ENCODE assay signal across 16 mouse cellular contexts in genomic region chr9:52077692-52078091, GRCm38 (mm10).
"Had no signal": no experiment of that assay in that cellular context is flagged by ENCODE, and none has a peak within 500 bp of the region (broad histone marks: within the 10 kb centered on the region; RNA-seq: fewer than 3 reads in every experiment).

No protein-coding gene starts in this region.

- H3K27ac ChIP-seq: neural tube, embryonic 13.5 days; neural tube, embryonic 15.5 days; stomach, embryonic 15.5 days; stomach, postnatal 0 days had no signal

- H3K4me1 ChIP-seq: neural tube, embryonic 13.5 days; neural tube, embryonic 15.5 days; stomach, embryonic 15.5 days had no signal

- DNase-seq: retina, postnatal 1 day; right cerebral cortex, adult 18-20 months; right cerebral cortex, postnatal 14 days; right cerebral cortex, postnatal 25 days; right cerebral cortex, postnatal 4 days; spleen, adult 18-20 months; thymus, adult 18-20 months; thymus, adult 2 months; thymus, postnatal 14 days; thymus, postnatal 25 days; thymus, postnatal 36 days; thymus, postnatal 4 days had no signal

- H3K9me3 ChIP-seq: neural tube, embryonic 13.5 days; neural tube, embryonic 15.5 days; stomach, embryonic 15.5 days had no signal

- H3K27me3 ChIP-seq: neural tube, embryonic 13.5 days; neural tube, embryonic 15.5 days; stomach, embryonic 15.5 days had no signal

- H3K4me3 ChIP-seq: neural tube, embryonic 13.5 days; neural tube, embryonic 15.5 days; stomach, embryonic 15.5 days had no signal

- H3K9ac ChIP-seq: neural tube, embryonic 13.5 days; neural tube, embryonic 15.5 days; stomach, embryonic 15.5 days had no signal

- H3K4me2 ChIP-seq: neural tube, embryonic 13.5 days; neural tube, embryonic 15.5 days; stomach, embryonic 15.5 days had no signal
